Mouse (Mus musculus) bone marrow, adult 2 months (tissue): ENCODE measurements around the gene Adipoq.
"Not testable (repeated sequence)": the region's sequence is repeated elsewhere in the genome, so short reads cannot be mapped to it uniquely, and the experiment has no call there.

Experiments used
- CTCF ChIP-seq: fragments of 200-500 bp; IDR thresholded peaks from 2 replicates; pipeline ENCODE4 v1.5.1; 2011; ENCODE audit warnings: low read length, control low read depth; ENCODE audit not compliant: control insufficient read depth, insufficient read depth
- POLR2A ChIP-seq: fragments of 200-500 bp; IDR thresholded peaks from 2 replicates; pipeline ENCODE4 v1.6.1; 2011; ENCODE audit warnings: low read depth, mild to moderate bottlenecking, control low read depth, low read length, borderline replicate concordance; ENCODE audit not compliant: control insufficient read depth

DNA sequence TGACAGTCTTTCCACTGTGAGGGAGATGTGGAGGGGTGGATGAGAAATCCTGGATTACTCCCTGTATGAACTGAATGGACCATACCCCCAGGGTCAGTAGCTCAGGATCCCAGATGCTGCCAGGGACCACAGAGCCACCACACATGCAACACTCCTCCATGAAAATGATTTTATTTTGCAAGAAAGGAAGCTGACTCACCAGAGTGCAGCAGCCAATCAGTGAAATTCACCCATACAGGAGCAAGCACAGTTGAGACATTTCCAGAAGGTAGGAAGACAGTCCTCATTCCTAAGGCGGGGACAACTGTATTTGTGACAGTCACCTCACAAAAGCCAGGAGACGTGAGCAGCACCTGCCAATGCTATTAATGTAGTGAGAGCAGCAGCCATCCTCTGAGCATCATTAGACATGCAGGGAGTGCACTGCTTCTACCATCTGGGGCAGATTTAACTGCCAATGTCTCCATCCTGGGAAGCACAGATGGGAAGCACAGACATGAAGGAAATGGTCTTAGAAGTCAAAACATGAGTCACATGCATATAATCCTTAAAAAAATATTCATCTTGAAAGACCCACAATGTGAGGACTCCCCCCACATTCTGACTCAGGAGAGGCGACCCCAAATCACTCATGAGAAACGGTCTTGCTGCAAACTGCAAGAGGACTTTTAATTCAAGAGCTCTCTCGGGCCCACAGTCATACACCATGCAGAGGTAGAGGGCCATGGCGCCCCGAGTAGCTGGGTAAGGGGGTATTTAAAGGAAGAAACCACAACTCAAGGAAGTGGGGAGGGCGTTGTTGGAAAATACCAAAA lies 48.8 kb upstream of the Adipoq start:
- TF ChIP-seq CTCF, POLR2A: not testable (repeated sequence)
